In genomic region chr6:31345366-31346084, GRCm38 (mm10) we compare ENCODE assay signal across 23 mouse cellular contexts. TPM values are rescaled to one million over a fixed set of nuclear protein-coding genes. Genes with fewer than 3 reads are reported as not detected.
A peak's percentile ranks its signal among the peaks of the same experiment; 100 is the strongest.
DNase-seq lines count a peak whose midpoint lies in the region; ATAC-seq lines count a peak whose summit lies in the region.
"Had no signal": no experiment of that assay in that cellular context is flagged by ENCODE, and none has a peak within 500 bp of the region (broad histone marks: within the 10 kb centered on the region; RNA-seq: fewer than 3 reads in every experiment).

No protein-coding gene starts in this region.

- no peak overlapping the region for H3K27ac ChIP-seq in kidney, embryonic 14.5 days (ENCODE audit: low read depth, low read length)
- H3K27ac ChIP-seq in neural tube, embryonic 11.5 days (ENCODE audit: low read depth, low read length), result no peak overlapping the region
- H3K27ac ChIP-seq: forebrain, embryonic 10.5 days; heart, embryonic 10.5 days; kidney, postnatal 0 days; layer of hippocampus, adult 2 months; neural tube, embryonic 12.5 days had no signal

- no peak overlapping the region for H3K4me3 ChIP-seq in kidney, embryonic 14.5 days (ENCODE audit: low read length)
- no peak overlapping the region for H3K4me3 ChIP-seq in neural tube, embryonic 11.5 days (ENCODE audit: low read depth, low read length)
- H3K4me3 ChIP-seq: forebrain, embryonic 10.5 days; heart, embryonic 10.5 days; layer of hippocampus, adult 2 months; neural tube, embryonic 12.5 days had no signal

- no peak for ATAC-seq in kidney, embryonic 14.5 days (ENCODE audit: low FRiP score, low TSS enrichment)
- ATAC-seq in neural tube, embryonic 11.5 days (ENCODE audit: insufficient read depth, low FRiP score, low TSS enrichment), result no peak
- ATAC-seq: forebrain, embryonic 16.5 days had no signal

- DNase-seq in kidney, postnatal 10 days, result peak; percentile 15
- DNase-seq in neural tube, embryonic 11.5 days (ENCODE audit: low spot score), result no peak
- DNase-seq in neural tube, embryonic 10.5 days (ENCODE audit: extremely low spot score, low spot score), result no peak
- peak; percentile 9 for DNase-seq in induced T-regulatory cell, adult 2 months (ENCODE audit: low read depth)
- no peak for DNase-seq in spleen, postnatal 10 days (ENCODE audit: low spot score in 2 of 2)
- DNase-seq in left cerebral cortex, adult 11 months (ENCODE audit: low spot score), result no peak
- DNase-seq: cerebellum, adult 11-12 months; cerebellum, postnatal 14 days; heart, postnatal 4 days; kidney, adult 18-20 months; lung, adult 18-20 months; lung, postnatal 14 days; retina, postnatal 1 day; right cerebral cortex, postnatal 25 days; thymus, postnatal 25 days had no signal

- H3K27me3 ChIP-seq in kidney, embryonic 14.5 days (ENCODE audit: control insufficient read depth, insufficient read depth, low read length), result no peaks in the 10 kb centered on the region
- H3K27me3 ChIP-seq in neural tube, embryonic 11.5 days (ENCODE audit: control insufficient read depth, insufficient read depth, low read length), result no peaks in the 10 kb centered on the region
- H3K27me3 ChIP-seq: neural tube, embryonic 12.5 days had no signal

- no peaks in the 10 kb centered on the region for H3K4me1 ChIP-seq in kidney, embryonic 14.5 days (ENCODE audit: control insufficient read depth, insufficient read depth, low read length)
- peaks cover 2% of the 10 kb centered on the region; the same call in 1 of the 2 replicates for H3K4me1 ChIP-seq in neural tube, embryonic 11.5 days (ENCODE audit: control insufficient read depth, insufficient read depth, low read length)
- H3K4me1 ChIP-seq: forebrain, embryonic 10.5 days; heart, embryonic 10.5 days had no signal

- no peak overlapping the region for H3K9ac ChIP-seq in kidney, embryonic 14.5 days (ENCODE audit: low read depth, low read length)
- H3K9ac ChIP-seq in neural tube, embryonic 11.5 days (ENCODE audit: low read length), result peak overlapping the region; percentile 14; the same call in 1 of the 2 replicates
- H3K9ac ChIP-seq: neural tube, embryonic 12.5 days had no signal

- WGBS in kidney, embryonic 14.5 days, result 66% methylated on average over 10 of the region's 10 CpGs
- WGBS in neural tube, embryonic 11.5 days, result 51% methylated on average over 10 of the region's 10 CpGs

- H3K36me3 ChIP-seq in kidney, embryonic 14.5 days (ENCODE audit: control insufficient read depth, insufficient read depth, low read length), result no peaks in the 10 kb centered on the region
- H3K36me3 ChIP-seq in neural tube, embryonic 11.5 days (ENCODE audit: control insufficient read depth, insufficient read depth, low read length), result no peaks in the 10 kb centered on the region
- H3K36me3 ChIP-seq: forebrain, embryonic 10.5 days; heart, embryonic 10.5 days; neural tube, embryonic 12.5 days had no signal

- no peak overlapping the region for H3K4me2 ChIP-seq in kidney, embryonic 14.5 days (replicated peaks; ENCODE audit: low read depth, low read length)
- no peak overlapping the region for H3K4me2 ChIP-seq in neural tube, embryonic 11.5 days (ENCODE audit: low read depth)
- H3K4me2 ChIP-seq: liver, embryonic 11.5 days; neural tube, embryonic 12.5 days had no signal

- peaks cover 2% of the 10 kb centered on the region; the same call in 1 of the 2 replicates for H3K9me3 ChIP-seq in kidney, embryonic 14.5 days (ENCODE audit: control insufficient read depth, low read length)
- H3K9me3 ChIP-seq in neural tube, embryonic 11.5 days (ENCODE audit: control insufficient read depth, low read length), result no peaks in the 10 kb centered on the region
- H3K9me3 ChIP-seq: forebrain, embryonic 10.5 days; heart, embryonic 10.5 days; neural tube, embryonic 12.5 days had no signal

RNA-seq across cellular contexts. Expression of gene Mkln1, which starts 53.0 kb away (rescaled TPM):
- 155 and 212 TPM in 2 replicates for polyA plus RNA-seq in kidney, embryonic 14.5 days (2014; fragmentation: Nextera tagmentation; extraction: Ambion mirVana)
- polyA plus RNA-seq in neural tube, embryonic 11.5 days (2014; fragmentation: Nextera tagmentation; extraction: Ambion mirVana), result 208 and 230 TPM in 2 replicates

Comparison
In these comparisons a context has a peak if more than half of its experiments do, and no peak if none do; other contexts are left out.
1. DNase-seq: peak in kidney, postnatal 10 days (single experiment) and induced T-regulatory cell, adult 2 months (single experiment); none in neural tube, embryonic 11.5 days (single experiment), neural tube, embryonic 10.5 days (single experiment), spleen, postnatal 10 days (0 of 2) and left cerebral cortex, adult 11 months (single experiment).